Mouse (Mus musculus): ENCODE measurements around the gene Fbxw21.
"Not testable (repeated sequence)": the region's sequence is repeated elsewhere in the genome, so short reads cannot be mapped to it uniquely, and the experiment has no call there.

Gene Fbxw21

GRCm38 (mm10) chr9:109161941-109162340 lies at the start of gene Fbxw21:
Gene Fbxw21, minus strand, starts transcription at chr9:109162041.
- no peak for DNase-seq

DNA sequence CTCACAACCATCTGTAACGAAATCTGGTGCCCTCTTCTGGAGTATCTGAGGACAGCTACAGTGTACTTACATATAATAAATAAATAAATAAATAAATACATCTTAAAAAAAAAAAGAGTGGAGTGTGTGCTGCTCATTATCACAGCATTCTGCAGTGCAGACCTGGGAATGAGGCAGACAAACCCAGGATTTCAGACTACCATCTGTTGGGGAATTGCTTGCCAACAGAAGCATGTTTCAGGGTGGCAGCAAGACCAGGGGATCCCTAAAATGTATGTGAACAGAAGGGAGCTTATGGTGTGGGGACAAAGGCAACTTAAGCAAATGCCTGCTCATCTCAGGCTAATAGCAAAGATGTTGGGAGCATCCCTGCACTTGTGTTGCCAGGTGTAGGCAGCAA lies 39.5 kb upstream of the Fbxw21 start:
- not testable (repeated sequence) for DNase-seq

DNA sequence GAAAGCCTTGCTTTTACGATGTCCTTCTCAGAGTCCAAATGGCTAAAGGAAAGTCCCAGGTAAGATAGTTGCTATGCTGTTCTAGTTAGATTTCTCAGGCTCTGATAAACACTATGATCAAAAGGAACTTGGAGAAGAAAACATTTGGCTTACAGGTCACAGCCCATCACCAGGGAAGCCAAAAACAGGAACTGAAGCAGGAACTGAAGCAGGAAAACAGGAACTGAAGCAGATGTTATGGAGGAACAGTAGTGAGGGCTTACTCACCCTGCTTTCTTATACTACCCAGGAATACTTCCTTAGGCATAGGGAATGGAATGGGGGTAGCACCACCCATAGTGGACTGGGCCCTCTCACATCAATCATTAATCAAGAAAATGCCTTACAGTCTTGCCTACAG lies 38.5 kb upstream of the Fbxw21 start:
- no peak for DNase-seq

DNA sequence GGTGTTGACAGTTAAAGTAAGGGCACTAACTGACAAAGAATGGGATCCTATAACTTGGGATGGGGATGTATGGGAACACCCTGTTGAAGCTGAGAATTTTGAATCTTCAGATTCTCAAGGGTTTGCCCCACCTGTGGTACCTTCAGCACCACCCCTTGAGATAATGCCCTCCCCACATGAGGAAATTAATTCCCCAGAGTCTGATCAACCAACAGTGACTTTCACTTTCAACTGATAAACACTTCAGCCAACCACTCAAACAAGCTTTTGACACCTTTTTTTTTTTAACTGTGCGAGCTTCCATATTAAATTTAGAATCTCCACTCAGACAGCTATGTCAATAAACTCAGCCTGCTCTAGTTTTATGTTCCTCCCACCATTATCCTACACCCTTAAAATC lies 37.5 kb upstream of the Fbxw21 start:
- no peak for DNase-seq

DNA sequence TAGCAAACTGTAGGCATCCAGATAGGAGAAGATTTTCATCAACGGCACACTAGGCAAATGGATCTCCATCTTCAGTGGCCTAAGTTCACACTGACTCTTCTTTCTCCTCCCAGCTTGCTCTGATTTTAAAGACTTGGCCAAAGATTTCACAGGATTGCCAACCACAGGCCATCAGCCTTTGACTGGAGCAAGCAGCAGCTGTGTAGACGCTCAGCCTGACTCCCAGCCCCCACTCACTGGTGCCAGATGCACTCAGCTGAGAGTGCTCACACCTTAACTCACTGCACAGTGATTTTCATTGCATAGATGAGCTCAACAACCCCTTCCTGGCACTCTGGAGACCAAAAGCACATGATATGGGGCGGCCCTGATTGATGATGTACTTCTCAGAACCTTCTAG lies 34.0 kb upstream of the Fbxw21 start, which contains the start of gene Fbxw13:
Gene Fbxw13 (minus strand): TSS at position 101 of the 400 bp plus-strand sequence.
- DNase-seq: not testable (repeated sequence)

DNA sequence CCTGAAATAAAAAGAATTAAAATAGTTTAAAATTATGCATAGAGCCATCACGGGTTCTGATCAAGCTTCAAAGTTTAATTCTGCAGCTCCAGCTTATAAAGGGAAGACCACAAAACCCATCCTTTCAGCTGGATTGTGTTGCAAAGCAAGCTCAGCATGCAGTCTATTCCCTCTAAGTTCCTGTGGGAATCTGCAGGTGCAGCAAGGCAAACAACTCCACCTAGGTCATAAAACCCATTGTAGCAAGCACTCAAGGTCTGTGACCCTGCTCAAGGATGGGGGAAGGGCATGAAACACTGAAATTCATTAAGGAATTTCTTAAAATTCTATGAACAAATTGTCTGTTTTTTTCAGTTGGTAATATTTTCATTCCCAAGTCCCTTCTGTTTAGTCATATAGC lies 15.4 kb upstream of the Fbxw21 start:
- no peak for DNase-seq

DNA sequence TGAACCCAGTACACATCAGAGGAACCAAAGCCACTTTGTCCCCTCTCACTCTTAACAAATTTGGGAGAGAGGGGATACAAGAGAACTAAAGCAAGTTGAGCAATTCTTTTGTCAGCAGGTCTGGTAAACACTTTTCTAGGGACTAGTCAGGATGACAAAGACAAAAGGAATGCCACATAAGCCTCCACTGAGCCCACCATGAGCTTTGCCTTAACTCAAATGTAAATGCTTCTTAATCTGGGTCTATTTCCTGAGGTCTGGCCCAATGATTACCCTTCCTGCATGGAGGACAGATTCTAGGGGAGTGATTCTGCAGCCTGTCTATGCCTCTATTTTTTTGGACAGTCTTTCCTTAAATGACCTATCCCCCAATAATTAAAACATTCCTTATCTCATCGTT lies 14.5 kb upstream of the Fbxw21 start:
- no peak for DNase-seq

DNA sequence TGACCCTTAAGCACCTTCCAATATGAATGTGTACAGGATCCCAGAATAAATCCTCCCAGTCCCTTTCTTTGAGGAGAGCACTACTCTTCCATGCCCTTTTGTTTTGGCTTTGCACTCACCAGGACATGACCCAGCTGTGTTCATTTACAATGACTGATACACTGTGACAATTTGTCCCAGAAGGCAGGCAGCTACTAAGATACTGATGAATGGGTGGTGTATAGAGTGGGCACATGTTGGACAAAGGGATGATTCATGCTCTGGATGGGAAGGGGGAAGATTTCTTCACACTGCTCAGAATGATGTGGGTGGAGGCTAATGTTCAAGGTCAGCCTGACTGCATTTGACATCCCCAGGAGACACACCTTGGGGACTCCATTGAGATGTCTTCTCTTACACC lies 5.5 kb upstream of the Fbxw21 start:
- DNase-seq: no peak

DNA sequence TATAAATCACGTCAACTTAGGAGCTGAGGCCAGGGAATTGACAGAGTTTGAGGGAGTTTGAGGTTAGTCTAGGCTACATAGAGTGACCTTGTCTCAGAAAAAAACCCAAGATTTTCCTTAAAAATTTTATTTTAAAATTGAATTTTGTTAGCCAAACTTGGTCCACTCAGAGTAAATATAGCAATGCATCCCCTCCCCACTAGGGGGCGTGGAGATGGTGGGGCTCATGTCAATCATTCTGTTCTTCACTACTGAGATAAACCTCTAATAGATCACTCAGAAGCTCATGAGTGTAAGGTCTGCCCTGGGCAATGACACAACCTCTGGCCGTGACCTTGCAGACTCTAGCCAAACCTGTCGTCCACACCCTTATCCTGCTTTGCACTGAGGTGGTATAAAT lies 21.4 kb downstream of the Fbxw21 start:
- DNase-seq: not testable (repeated sequence)

- DNase-seq: no peak
Observed at GRCm38 (mm10) chr9:109130076-109130475, 31.8 kb downstream of the Fbxw21 start.

DNA sequence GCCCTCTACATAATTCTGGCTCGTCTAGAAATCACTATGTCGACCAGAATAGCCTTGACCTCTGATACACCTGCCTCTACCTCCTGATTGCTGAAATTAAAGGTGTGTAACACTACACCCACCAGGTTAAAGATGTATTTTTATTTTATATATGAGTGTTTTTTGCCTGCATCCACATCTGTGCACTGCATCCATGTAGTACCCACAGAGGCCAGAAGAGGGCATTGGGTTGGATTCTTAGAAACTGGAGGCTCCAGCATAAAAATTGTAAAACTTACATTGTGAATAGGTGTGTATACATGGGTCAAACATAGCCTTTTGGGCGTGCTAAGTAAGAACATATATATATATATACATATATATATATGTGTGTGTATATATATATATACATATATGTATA lies 33.6 kb downstream of the Fbxw21 start:
- DNase-seq: peak; percentile 61

DNA sequence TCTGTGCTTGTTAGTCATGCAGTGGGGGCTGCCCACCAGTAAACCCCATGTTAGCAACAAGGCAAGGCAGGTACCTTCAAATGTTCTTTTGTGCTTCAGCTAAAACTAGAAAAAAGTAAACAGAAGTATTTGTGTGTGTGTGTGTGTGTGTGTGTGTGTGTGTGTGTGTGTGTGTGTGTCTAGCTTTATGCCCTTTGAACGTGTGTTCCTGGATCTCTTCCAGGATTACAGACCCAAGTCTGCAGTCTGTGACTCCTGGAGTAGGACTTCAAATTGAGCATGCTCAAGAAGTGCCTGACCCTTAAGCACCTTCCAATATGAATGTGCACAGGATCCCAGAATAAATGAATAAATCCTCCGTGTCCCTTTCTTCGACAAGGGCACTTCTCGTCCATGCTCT lies 34.8 kb downstream of the Fbxw21 start:
- no peak for DNase-seq

DNA sequence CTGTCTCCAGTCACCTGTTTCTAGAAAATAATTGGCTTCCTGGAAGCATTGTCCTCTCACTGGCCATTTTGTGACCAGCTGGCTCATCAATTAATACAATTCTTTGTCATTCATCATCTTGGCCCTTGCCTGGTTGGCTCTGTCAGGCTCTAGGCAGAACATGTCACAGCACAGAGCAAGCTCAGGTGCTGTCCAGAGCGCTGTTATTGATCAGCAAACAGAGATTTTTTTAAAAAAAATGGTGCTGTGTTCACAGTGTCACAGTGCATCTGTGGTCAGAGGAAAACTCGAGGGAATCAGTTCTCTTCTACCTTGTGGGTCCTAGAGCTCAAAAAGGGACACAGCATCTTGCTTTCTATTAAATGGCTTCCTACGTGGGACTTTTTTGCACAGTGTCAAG lies 36.4 kb downstream of the Fbxw21 start:
- no peak for DNase-seq

- no peak for DNase-seq
Observed at GRCm38 (mm10) chr9:109125043-109125442, 36.8 kb downstream of the Fbxw21 start.

- DNase-seq: no peak
Observed at GRCm38 (mm10) chr9:109124164-109124563, 37.7 kb downstream of the Fbxw21 start.

- DNase-seq: no peak
Observed at GRCm38 (mm10) chr9:109123266-109123665, 38.6 kb downstream of the Fbxw21 start.

GRCm38 (mm10) chr9:109122553-109123085 lies 39.2 kb downstream of the Fbxw21 start:
- no peak for DNase-seq

- DNase-seq: no peak
Observed at GRCm38 (mm10) chr9:109120956-109121355, 40.9 kb downstream of the Fbxw21 start.

DNA sequence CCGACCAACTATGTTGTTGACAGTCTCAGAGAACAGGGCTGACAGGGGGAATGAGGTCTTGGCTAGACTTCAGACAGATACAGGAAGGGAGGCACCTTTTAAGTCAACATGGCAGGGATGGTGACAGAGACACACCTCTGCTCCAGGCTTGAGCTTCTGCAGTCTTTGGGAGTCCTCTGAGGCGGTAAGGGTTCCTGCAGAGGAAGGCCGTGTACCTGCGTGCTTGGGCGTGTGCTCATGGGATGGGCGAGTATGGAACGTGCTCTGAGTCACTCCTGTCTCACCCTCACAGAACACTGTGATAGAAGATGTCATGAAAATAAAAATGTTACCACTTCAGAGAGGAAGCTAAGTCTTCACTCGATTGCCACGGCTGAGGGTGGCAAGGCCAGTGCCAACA lies 42.3 kb downstream of the Fbxw21 start:
- DNase-seq: no peak

GRCm38 (mm10) chr9:109118106-109118505 lies 43.7 kb downstream of the Fbxw21 start:
- DNase-seq: no peak

DNA sequence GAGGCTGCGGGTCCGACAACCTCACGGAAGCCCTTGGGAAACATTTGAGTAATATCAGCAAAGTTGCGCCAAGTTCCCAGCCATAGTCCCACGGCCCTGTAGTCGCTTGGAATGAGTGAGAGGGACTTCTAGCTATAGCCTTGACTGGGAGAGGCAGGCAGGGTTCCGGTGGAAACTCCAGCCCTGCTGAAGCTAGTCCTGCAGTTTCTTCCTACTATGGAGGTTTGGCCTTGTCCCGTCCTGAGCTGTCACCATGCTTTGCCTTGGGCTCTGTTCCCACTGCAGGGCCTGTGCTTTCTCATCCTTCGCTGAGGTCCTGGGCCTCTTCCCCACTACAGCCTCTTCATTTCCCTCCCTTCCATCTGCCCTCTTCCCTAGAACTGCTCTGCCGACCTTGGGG lies 45.6 kb downstream of the Fbxw21 start:
- no peak for DNase-seq

- DNase-seq: no peak
Observed at GRCm38 (mm10) chr9:109114871-109115270, 47.0 kb downstream of the Fbxw21 start.

DNA sequence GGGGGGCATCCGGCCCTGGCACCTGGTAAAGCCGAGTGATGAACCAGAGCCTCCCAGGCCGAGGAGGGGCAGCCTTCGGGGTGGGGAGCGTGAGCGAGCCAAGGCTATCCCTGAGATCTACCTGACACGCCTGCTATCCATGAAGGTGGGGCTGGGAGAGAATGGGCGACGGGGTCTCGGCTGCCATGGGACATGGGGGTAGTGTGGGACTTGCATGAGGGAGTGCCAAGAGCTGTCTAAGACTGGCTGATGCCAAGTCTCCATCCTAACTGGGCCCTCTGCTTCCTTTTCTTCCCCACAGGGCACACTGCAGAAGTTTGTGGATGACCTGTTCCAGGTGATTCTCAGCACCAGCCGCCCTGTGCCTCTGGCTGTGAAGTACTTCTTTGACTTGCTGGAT lies 47.6 kb downstream of the Fbxw21 start:
- no peak for DNase-seq

DNA sequence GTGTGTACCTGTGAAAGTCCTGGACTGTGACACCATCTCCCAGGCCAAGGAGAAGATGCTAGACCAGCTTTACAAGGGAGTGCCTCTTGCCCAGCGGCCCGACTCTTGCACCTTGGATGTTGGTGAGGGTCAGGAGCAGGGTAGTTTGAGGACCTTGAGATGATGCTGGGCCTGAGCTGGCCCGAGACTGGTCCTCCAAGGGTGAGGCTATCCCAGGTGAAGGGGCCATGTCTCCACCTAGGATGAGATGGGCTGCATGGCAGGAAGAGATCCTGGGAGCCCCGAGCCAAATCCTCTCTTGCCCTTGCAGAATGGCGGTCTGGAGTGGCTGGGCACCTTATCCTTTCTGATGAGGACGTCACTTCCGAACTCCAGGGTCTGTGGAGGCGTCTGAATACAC lies 48.5 kb downstream of the Fbxw21 start:
- DNase-seq: no peak

DNA sequence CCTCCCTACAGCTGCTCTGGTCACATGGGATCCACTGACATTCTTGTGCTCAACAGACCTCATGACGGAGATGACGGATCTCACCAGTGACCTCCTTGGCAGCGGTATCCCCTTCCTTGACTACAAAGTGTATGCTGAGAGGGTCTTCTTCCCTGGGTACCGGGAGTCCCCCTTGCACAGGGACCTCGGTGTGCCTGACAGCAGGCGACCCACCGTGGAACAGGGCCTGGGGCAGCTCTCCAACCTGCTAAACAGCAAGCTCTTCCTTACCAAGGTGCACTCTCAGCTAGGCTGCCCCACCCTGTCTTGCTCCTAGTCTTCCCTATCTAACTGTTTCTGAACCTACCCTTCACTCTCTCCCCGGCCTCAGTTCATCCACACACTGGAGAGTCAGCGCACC lies 50.2 kb downstream of the Fbxw21 start:
- DNase-seq: no peak

DNA sequence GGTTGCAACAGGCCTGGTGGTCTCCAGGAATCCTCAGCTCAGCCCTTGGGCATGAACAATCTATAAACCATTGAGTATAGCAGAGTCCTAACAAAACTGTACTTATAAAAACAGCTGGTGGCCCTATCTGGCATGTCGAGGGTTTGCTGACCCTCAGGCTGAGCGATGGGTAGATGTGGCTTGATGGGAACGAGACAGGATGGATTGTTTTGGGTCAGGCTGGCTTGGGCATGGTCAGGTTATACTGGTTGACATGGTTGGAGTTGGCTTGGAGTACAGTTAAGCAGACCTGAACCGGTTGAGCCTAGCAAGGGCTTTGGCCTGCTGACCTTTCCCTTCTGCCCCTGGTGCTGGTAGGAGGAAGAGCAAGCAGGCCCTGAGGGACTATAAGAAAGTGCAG lies 50.7 kb downstream of the Fbxw21 start:
- no peak for DNase-seq
